Mouse (Mus musculus) neutrophil, adult 83 days (primary cell): ENCODE data around the gene Asf1a. TPM values are rescaled to one million over a fixed set of nuclear protein-coding genes. Genes with fewer than 3 reads are reported as not detected.

Source experiments
- total RNA-seq, 2 experiments: library from RNA; stranded (reverse); gene quantifications; one replicate each; pipeline ENCODE4 v1.2.4; 2023

Gene Asf1a
- 10 to 100 TPM; 25.5 to 26.5 TPM for total RNA-seq

DNA sequence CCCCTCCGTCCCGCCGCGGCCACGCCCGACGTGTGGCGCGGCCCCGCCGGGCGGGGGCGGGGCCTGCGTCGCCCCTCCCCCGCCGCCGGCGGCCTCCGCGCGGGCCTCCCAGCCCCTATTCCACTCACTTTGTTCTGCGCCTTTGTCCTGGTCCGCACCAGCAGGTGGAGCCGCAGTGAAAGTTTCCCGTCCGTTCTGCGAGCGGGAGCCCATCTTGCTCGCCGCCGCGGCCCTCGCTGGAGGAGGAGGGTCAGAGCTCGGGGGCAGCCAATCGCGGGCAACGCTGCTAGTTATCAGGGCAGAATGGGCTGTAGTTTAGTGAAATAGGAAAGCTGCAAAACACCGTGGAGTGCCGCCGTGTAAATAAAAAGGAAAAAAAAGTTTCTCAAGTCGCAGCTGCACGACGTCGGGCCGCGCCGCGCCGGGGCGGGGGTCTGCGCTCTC is at the start of gene Asf1a:
Asf1a (plus strand) TSS at position 81 of the 444 bp plus-strand sequence.

DNA sequence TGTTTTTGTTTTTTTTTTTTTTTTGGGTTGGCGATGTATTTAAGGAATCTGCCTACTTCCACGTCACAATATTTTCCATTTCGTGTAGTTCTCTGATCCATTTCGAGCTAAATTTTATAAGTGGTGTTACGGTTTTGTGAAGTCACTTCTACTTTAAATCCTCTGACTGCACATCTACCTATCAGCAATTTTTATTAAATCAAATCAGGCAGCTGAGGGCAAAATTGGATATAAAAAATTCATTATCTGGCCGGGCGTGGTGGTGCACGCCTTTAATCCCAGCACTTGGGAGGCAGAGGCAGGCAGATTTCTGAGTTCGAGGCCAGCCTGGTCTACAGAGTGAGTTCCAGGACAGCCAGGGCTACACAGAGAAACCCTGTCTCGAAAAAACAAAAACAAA is 33.8 kb downstream of the Asf1a start, which contains the start of gene Mcm9:
Mcm9 (minus strand) TSS at position 101 of the 400 bp plus-strand sequence.

Other genes with a start within 250 kb of the Asf1a start
- 10 to 100 TPM; 27.3 to 31.3 TPM for gene Cep85l, start 216.8 kb upstream of the Asf1a start, total RNA-seq
- 10 to 100 TPM; 10.5 to 11.8 TPM for gene Mcm9, start 33.7 kb downstream of the Asf1a start, total RNA-seq
- gene Fam184a, start 154.4 kb downstream of the Asf1a start, total RNA-seq = under 1 TPM in 1 of 2 experiments, not detected in 1; 0.39 TPM